Mouse (Mus musculus) embryonic fibroblast, embryonic 13.5 days (primary cell): Measurements from ENCODE around the gene Kcnk15.

ENCODE experiments used
- CTCF ChIP-seq: IDR thresholded peaks from 2 replicates; pipeline ENCODE4 v1.5.1; 2011; ENCODE audit warnings: mild to moderate bottlenecking, control low read depth, low read length, moderate library complexity, borderline replicate concordance; ENCODE audit not compliant: insufficient read depth
- POLR2A ChIP-seq: IDR thresholded peaks from 2 replicates; pipeline ENCODE4 v1.6.1; 2011; ENCODE audit warnings: low read depth, mild to moderate bottlenecking, control low read depth, low read length, moderate library complexity

GRCm38 (mm10) chr2:163882859-163883652 lies 29.6 kb downstream of the Kcnk15 start:
- no peak for TF ChIP-seq CTCF
- TF ChIP-seq POLR2A = no peak
